Mouse (Mus musculus) layer of hippocampus, postnatal 36 days (tissue): ENCODE results near the gene Tmcc2. TPM values are rescaled to one million over a fixed set of nuclear protein-coding genes. Genes with fewer than 3 reads are reported as not detected.

ENCODE experiments used
- DNase-seq, 2 experiments: peaks; one replicate each; pipeline ENCODE4 v3.0.0; 2022
- total RNA-seq, 2 experiments: library from RNA; stranded (reverse); gene quantifications; 2 replicates each; pipeline ENCODE4 v1.2.3; 2021

Tmcc2 gene
- total RNA-seq, result 100 to 1,000 TPM; 240 to 247 TPM

DNA sequence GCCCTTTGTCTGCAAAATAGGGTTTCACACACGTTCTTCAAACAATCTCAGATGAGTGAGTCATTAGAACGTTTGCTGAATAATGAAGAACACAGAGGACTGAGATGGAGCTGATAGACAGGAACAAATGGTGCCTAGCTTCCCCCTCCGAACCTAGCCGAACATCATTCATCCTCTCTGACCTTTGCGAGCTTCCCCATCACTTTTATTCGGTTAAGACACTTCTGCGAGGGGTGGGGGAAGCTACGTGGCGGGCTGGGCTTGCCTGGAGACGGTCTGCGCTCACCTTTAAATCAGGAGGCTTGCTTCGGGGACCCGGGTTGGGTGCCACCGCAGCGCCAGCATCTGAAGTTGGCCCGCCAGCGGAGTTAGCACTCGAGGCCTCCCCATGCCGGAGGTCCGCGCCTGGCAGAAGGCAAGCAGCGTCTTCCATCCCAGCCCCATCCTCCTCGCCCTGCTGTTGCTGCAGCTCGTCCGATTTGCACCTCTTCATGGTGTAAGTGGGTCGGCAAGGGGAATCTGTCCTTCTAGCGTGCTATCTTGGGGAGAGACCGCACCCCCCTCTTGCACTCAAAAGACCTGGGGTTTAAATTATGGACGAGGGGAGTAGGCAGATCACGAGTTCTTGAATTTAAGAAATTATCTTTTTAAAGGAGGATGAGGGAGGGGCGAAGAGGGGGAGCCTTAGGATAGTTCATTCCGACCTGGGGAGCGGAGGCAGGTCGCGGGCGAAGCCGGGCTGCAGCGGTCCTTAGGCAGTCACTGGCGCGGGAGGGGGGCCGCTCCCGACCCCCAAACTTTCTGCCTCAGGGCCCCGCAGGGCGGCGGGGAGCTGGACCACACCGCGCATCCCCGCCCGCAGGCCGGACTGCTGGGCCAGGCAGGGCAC lies at the start of gene Tmcc2:
TSS of gene Tmcc2 (minus strand) at position 591 of the 889 bp plus-strand sequence.
- DNase-seq, result peak in 1 of 2 experiments; percentile 57

DNA sequence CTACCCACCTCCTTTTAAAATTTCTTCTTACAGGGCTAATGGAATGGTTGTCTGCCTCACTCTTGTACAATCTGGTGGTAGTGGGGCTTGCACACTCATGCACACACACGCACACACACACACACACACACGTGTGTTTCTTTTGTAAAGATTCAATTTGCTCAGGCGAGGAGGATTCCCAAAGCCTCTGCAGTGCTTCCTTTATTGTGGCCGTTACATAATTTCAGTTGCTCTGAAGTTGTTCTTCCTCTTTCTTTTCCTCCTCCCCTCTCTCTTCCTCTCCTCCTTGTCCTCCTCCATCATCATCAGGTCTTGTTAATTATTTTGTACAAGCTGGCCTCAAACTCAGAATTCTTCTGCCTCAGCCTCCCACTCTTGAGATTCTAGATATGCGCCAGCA lies 46.3 kb upstream of the Tmcc2 start:
- DNase-seq, result no peak

DNA sequence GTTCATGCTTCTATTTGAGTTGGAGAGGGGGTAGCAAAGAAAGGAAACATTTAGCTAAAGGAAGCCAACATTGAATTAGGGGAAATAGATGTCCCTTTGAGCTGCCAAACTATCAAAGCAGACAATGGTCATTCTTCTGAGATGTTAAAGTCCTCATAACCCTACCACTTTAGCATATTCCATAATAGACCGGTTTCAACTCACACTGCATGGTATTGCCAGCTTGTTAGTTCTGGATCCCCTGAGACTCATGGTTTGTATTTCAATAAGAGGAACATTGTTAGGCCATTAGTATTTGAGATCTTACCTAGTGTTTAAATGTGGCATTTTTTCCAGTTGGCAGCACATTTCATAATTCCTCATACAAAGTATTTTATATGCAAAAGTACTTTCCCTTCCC lies 45.9 kb upstream of the Tmcc2 start:
- DNase-seq, result no peak

DNA sequence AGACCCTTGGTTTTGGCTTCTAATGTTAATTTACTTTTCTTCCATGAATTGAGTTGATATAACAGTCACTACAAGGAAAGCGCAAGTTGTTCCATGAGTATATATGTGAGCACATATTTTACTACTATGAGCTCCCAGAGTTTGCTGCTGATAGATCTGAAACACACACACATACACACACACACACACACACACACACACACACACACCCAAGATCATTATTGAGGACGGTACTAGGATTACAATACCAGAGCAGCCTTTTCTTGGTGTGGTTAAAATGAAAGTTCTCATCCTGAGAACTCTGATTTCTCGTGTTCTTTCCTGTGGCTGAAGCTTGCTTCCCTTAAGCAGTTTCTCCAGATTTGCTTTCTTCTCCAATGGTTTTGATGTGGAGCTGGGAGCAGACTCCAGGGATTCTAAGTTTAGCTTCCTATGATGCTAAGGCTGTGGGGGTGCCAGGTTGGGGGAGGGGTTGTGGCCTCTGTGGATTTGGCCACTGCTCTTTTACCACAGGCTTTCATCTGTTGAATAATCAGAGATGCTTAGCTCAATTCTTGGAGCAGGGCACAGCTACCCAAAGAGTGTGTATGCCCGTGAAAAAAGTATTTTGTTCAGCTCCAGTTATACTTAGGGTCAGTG lies 45.4 kb upstream of the Tmcc2 start:
- no peak for DNase-seq

DNA sequence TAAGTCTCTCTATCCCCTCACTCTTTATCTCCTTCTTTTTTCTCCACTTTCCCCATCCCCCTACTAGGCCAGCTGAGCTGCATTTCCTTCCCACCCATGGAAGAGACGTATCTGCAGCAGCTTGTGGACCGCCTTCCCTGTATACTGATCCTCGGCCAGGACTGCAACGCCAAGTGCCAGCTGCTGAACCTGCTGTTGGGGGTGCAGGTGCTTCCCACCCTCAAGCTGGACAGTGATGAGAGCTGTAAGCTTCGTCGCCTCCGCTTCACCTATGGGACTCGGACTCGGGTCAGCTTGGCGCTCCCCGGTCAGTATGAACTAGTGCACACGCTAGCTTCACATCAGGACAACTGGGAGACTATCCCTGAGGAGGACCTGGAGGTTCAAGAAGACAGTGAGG lies 43.0 kb upstream of the Tmcc2 start:
- no peak for DNase-seq

DNA sequence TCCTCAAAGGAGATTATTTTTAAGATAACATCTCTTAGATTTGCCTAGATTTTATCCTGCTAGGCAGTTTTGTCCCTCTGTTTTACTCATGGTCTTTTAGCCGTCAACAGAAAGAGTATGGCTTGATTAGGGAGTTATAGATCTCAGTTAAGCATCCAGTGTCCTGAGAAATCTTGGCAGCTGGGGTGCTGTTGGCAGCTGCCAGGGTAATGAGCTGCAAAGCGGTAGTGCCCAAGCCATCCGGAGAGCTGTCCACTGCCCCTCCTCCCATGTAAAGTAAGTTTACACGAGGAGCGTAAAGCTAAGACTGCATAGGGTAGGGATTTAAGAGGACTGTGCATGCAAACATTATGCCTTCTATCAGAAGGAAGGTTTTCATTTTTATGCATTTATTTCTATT lies 42.3 kb upstream of the Tmcc2 start:
- DNase-seq, result no peak

DNA sequence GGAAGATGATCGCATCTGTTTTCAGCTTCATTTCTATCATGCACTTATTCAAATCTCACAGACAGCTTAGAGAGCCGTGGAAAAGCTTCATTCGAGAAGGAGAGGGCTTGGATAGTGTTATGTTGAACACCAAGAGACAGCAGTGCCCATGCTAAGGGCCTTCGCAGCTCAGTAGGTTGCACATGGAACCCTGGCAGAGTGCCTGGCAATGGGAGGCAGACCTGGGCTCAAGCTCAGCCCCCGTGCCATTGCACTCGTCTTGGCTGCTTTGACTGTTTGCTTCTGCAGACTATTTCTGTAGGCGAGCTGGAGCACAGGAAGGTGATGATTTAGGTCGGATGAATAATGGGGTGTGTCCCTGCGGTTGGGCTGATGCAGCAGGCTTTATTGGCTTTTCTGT lies 40.6 kb upstream of the Tmcc2 start:
- DNase-seq, result peak; percentile 24 to 33

DNA sequence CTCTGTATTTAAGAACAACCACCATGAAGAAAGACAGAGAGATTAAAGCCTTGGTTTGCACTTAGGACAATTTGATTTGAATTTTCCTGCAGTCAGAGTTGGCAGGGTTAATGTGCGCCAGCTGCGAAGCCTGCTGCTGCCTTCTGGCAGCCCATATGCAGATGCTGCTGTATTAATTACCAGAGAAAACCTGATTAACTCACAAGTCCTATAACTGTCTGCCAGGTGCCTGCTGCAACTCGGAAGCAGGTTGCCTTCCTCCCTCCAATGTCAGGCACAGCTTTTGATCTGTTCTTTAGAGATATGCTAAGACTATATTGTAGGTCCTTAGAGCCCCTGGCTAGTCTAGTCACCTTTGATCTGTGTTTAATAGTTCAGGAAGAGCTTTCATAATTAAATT lies 39.7 kb upstream of the Tmcc2 start:
- DNase-seq, result peak in 1 of 2 experiments; percentile 17

DNA sequence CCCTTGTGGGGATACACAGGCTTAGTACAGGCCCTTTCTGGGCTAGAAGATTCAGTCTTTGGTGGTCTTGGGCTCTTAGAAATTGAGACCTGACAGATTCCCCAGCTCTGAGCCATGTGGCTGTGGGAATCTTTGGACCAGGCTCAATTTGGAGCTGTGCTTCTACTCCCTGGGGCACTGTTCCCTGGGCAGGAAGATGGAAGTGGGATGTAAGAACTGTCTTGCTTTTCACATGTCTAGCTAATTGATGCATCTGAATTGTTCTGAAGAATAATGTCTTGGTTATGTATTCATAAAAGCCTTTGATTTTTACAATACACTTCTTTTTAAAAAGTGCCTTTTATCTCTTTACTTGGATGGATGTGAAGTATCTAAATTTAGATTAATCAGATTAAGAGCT lies 34.5 kb upstream of the Tmcc2 start:
- DNase-seq, result no peak

DNA sequence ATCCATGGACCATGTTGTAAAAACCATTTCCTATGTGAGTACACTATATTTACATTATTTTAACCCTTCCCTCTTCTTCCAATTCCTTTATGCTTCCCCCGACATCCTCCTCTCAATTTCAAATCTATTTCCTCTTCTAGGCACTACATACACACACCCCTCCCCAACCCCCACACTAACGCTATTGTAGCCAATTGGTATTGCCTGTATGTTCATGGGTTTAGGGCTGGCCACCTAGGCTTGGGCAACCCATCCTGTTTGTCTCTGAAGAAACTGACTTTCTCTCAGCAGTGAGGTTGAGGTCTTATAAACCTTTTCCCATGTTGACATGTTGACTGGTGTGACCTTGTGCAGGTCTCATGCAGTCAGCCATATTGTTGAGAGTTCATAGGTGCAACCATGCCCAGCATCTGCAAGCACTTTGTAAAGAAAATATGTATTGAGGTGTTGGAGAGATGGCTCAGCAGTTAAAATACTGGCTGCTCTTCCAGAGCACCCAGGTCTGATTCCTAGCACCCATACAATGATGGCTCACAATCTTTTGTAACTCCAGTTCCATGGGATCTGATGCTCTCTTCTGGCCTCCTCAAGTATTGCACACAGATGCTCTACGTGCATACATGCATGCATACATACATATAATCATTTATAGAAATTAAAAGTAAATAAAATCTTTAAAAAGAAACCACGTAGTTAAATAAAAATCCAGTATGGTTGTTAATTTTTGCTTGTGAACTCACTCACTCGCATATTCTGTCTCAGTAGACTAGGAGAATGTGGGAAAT lies 32.0 kb upstream of the Tmcc2 start:
- DNase-seq, result no peak

DNA sequence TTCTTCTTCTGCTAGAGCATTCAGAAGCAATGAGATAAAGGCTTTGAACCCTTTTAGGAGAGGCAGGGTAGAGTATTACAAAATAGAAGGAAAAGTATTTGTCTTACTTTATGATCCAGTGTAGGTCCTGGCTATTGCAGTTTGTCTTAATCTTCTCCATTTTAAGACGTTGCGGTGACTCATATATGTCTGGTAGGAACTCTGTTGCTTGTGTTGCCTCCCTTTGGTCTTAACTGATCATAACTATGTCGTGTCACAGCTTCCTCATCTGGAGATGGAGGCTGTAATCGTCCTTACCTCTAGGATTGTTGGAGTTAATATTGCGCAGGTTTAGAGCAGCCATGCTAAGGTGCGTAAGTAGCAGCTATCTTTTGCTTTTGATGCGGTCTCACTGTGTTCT lies 29.6 kb upstream of the Tmcc2 start:
- DNase-seq, result no peak

DNA sequence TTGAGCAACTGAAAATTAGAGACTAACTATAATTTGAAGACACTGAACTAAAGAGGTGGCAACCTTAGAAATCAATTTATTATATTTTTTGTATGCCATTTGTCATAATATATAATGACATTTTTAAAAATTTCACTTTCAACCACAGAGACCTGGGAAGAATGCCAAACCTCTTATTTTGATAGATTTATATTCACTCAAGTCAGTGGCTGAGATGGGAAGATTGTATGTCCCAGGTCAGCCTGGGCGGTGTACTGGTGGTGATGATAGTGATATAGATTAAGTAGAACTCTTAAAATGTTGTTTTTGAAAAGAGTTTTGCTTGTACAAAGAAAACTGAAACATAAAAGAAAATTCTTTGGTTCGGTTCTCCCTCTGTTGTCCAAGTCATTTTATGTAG lies 29.1 kb upstream of the Tmcc2 start:
- DNase-seq, result no peak

DNA sequence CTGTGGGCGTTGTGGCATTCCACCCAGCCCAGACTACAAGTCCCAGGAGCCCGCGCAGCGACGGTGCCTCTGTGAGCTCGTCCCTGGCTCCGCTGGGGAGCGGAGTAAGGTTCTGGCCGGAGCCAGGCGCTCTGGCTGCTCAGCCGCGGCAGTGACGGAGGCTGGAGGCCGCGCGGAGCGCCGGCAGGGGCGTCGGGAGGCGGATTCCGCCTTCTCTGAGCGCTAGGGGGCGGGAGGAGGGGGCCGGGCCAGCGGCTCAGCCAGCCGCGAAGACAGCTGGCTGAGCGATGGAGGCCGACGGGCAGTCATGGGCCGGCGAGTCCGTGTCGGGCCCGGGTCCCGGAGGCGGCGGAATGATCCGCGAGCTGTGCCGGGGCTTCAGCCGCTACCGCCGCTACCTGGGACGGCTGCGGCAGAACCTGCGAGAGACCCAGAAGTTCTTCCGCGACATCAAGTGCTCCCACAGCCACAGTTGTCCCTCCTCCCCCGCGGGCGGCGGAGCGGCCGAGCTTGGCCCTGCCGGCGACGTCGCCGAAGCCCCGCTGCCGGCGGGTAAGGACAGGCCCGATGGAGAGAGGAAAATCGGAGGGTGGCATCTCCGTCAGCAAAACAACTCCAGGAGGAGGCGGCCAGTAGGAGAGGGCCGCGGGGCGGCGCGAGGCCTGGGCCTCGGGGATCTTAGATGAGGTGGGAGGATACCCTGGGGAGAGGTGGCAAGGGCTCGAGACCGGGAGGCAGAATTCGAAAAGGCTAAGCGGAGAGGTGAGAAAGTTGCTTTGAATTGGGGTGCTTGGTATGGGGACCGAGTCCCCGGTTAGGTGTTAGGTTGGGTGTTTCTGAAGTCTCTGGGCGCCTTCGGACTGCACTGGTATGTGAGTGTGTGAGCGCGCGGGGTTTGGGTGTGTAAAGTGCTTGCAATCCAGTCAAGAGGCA lies 26.5 kb upstream of the Tmcc2 start, which contains the start of gene Dstyk:
TSS of gene Dstyk (plus strand) at position 237 of the 933 bp plus-strand sequence.
- peak; percentile 90 to 93 for DNase-seq

DNA sequence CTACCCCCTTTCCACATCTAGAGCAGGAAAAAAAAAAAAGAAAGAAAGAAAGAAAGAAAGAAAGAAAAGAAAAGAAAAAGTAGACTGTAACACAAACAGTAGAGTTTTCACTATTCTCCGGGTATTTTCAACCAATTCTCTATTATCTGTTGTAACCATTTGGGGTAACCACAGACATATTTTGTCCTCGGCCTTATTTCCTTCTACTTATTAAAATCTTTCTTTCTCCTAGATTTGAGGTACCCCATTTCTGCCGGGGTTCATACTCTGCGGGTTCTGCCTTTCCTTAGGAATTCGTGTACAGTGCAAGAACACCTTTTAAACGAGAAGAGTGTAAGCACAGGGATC lies 25.8 kb upstream of the Tmcc2 start:
- DNase-seq, result no peak

DNA sequence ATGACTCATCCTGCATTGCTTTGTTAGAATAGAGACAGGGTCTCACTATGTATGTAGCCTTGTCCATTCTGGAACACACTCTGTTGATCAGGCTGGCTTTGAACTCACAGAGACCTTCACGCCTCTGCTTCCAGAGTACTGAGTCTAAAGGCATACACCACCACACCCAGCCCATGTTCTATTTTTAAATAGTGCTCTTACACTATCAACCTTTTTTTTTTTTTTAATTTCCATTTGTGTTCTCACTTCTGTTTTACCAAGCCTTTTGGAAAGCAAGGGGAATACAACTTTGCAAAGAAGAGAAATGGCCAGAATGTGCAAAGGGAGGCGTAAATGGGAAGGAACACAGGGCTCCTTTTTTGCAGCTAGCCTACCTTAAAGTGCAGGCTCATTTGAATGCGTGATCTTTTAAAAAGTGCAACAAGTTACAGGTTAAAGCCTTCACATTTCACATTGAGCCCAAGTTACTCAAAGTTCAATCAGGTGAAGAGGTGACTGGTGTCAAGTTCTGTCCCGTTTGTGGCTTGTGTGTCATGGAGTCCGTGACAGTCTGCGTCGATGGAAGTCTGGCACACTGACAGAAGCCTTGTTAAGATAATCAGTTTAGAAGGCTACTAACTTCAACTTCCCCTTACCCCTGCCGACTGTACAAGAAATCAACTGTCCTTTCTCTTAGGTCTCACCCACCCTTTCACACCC lies 25.3 kb upstream of the Tmcc2 start:
- DNase-seq, result no peak

DNA sequence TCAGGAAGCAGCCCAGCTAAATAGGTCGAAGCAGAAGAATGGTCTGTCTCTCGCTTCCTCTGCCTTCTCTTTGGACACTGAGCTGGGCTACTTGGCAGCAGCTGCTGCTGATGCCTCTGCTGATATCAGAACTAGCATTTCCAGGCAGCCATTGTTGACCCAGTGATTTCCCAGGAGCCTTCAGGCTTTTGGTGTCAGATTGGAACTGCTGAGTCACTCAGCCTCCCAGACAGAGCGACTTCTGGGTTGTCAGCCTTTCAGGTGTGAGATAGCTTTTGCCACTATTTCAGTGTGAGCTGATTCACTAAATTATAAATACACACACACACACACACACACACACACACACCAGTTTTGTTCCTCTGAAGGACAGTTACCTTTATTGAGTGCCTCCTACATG lies 19.6 kb upstream of the Tmcc2 start:
- no peak for DNase-seq

DNA sequence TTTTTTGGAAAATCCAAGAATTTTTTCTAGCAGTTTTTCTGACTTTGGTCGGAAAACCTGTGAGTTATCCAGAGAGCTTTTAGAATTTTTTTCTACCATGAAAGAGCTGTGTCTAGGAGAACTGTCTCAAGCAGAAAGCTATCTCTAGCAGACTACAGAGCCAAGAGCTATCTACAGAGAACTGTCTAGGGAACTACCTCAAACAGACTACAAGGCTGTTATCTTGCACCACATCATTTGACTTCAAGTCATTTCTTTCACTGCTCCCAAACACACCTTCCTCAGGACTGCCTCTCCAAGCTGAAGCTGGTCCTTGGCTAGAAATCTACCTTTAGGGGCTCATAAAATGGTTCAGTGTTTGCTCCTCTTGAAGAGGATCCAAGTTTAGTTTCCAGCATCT lies 10.8 kb upstream of the Tmcc2 start:
- DNase-seq, result no peak

DNA sequence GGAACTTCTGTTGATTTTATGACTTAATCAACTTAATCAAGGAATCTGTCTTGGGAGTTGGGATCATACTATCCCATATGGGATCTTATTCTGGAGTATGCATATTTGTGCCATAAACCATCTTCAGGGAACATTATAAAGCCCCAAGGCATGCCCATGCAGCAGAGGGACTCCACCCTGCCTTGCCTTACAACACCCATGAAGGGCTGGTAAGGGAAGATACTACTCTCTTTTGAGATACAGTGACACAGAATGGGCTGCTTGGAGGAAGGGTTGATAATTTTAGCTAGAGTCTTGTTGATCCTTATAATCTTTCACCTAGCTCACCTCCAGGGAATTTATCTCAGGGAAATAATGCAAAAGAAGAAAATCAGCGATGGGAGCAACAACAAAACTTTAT lies 9.5 kb upstream of the Tmcc2 start:
- DNase-seq, result no peak

DNA sequence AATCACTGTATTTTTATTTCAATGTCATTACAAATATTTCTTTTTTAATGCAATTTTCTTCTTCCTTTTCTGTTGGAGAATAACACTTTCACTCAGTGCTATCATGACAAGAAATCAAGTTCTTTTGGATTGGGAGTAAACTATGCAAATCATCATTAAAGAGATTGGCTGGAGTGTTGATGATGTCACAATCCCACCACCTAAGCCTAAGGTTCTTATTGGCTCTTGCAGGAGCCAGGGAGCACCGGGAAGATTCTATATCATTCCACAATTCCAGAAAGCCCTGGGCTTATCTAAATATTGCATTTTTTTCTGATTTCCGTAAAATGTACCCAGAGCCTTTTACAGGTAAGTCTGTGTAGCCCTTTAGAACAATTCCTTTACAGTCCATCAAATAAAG lies 5.6 kb upstream of the Tmcc2 start:
- DNase-seq, result no peak

DNA sequence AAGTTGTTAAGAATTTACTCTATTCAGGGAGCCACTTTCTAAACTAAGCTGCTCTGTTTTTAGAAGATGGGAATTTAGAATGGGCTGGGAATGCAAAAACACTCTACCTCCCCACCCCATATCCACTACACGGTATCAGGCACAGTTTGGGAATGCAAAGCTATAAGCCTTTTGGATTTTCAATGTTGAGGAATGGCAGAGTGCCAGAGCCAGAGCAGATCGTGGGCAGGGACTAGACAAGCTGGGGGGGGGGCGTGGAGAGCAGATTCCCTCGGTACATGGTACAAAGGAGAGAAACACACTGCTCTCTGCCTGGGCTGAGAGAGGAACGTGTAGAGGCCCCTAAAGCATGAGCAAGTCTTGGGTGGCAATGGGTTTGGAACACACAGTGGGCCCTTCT lies 1.8 kb upstream of the Tmcc2 start:
- no peak for DNase-seq

DNA sequence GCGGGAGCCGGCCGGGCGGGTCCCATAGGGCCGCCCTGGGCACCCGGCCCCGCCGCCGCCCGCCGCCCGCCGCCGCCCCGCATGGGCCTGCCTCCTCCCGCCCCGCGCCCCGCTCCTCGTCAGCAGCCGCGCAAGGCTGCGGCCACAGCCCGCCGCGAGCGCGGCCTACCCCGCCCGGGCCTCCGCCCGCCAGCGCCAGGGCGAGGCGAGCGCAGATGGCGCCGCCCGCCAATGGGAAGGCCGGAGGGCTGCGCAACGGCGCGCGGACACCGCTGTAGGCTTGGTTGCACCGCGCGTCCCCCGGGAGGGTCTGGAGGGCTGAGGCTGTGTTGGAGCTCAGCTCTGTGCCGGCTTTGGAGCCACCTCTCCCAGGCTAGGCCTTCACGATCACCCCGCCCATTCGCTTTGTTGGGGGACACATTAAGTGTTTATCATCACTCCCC lies 520 bp upstream of the Tmcc2 start:
- peak; percentile 81 to 83 for DNase-seq
